Mouse (Mus musculus): ENCODE results near the gene AC170998.1. TPM values are rescaled to one million over a fixed set of nuclear protein-coding genes. Genes with fewer than 3 reads are reported as not detected.
"Not testable (repeated sequence)": the region's sequence is repeated elsewhere in the genome, so short reads cannot be mapped to it uniquely, and the experiment has no call there.

Gene AC170998.1
- total RNA-seq, 2 experiments from 2014 or later: 2.7 to 5.5 TPM

GRCm38 (mm10) chr17:28745773-28746172 lies 19.9 kb downstream of the AC170998.1 start:
- H3K4me3 ChIP-seq: no peak overlapping the region

GRCm38 (mm10) chr17:28748001-28748400 lies 22.1 kb downstream of the AC170998.1 start:
- no peak for DNase-seq (ENCODE audit: low spot score in 2 of 2)
- H3K4me3 ChIP-seq: no peak overlapping the region
- no peak overlapping the region for H3K27ac ChIP-seq

More at GRCm38 (mm10) chr17:28745773-28746172, 19.9 kb downstream of the AC170998.1 start:
- no peak overlapping the region for H3K27ac ChIP-seq
- no peak for TF ChIP-seq CTCF (conservative IDR thresholded peaks at IDR 0.05)
- DNase-seq (ENCODE audit: low spot score in 2 of 2): no peak

GRCm38 (mm10) chr17:28750580-28750979 lies 24.7 kb downstream of the AC170998.1 start:
- Histone ChIP-seq H3K27ac (no peak overlapping the region), H3K4me3 (no peak overlapping the region)
- DNase-seq (ENCODE audit: low spot score in 2 of 2): no peak
- TF ChIP-seq CTCF (conservative IDR thresholded peaks at IDR 0.05): no peak

More at GRCm38 (mm10) chr17:28748001-28748400, 22.1 kb downstream of the AC170998.1 start:
- no peak for TF ChIP-seq CTCF (conservative IDR thresholded peaks at IDR 0.05)

GRCm38 (mm10) chr17:28756447-28756846 lies 30.6 kb downstream of the AC170998.1 start:
- TF ChIP-seq CTCF (conservative IDR thresholded peaks at IDR 0.05): no peak
- DNase-seq (ENCODE audit: low spot score in 2 of 2): no peak
- Histone ChIP-seq H3K27ac (no peak overlapping the region), H3K4me3 (no peak overlapping the region)

- Histone ChIP-seq H3K27ac (no peak overlapping the region), H3K4me3 (no peak overlapping the region)
- no peak for TF ChIP-seq CTCF (conservative IDR thresholded peaks at IDR 0.05)
- no peak for DNase-seq (ENCODE audit: low spot score in 2 of 2)
Measured at GRCm38 (mm10) chr17:28757470-28757869, 31.6 kb downstream of the AC170998.1 start.

- DNase-seq (ENCODE audit: low spot score in 2 of 2): no peak
- no peak overlapping the region for H3K27ac ChIP-seq
- no peak for TF ChIP-seq CTCF (conservative IDR thresholded peaks at IDR 0.05)
Measured at GRCm38 (mm10) chr17:28760736-28761312, 34.9 kb downstream of the AC170998.1 start.

GRCm38 (mm10) chr17:28761871-28762270 lies 36.0 kb downstream of the AC170998.1 start:
- H3K4me3 ChIP-seq: no peak overlapping the region
- no peak overlapping the region for H3K27ac ChIP-seq
- peak; percentile 94 for TF ChIP-seq CTCF (conservative IDR thresholded peaks at IDR 0.05)
- DNase-seq (ENCODE audit: low spot score in 2 of 2): peak; percentile 39 to 77

More at GRCm38 (mm10) chr17:28760736-28761312, 34.9 kb downstream of the AC170998.1 start:
- no peak overlapping the region for H3K4me3 ChIP-seq

GRCm38 (mm10) chr17:28766203-28766602 lies 40.3 kb downstream of the AC170998.1 start:
- no peak overlapping the region for H3K27ac ChIP-seq
- no peak overlapping the region for H3K4me3 ChIP-seq
- no peak for DNase-seq (ENCODE audit: low spot score in 2 of 2)
- TF ChIP-seq CTCF (conservative IDR thresholded peaks at IDR 0.05): no peak

GRCm38 (mm10) chr17:28766781-28767515 lies 41.1 kb downstream of the AC170998.1 start:
- H3K4me3 ChIP-seq: no peak overlapping the region
- H3K27ac ChIP-seq: no peak overlapping the region
- DNase-seq (ENCODE audit: low spot score in 2 of 2): no peak
- TF ChIP-seq CTCF (conservative IDR thresholded peaks at IDR 0.05): no peak

GRCm38 (mm10) chr17:28769121-28769874 lies 43.4 kb downstream of the AC170998.1 start, which contains the start of gene Mapk13:
TSS of gene Mapk13 (plus strand) at chr17:28769297.
- H3K27ac ChIP-seq: no peak within 1 kb of the TSS
- peak within 1 kb of the TSS; percentile 33; the same call in 1 of the 2 replicates for H3K4me3 ChIP-seq
- DNase-seq (ENCODE audit: low spot score in 2 of 2): no peak
- TF ChIP-seq CTCF (conservative IDR thresholded peaks at IDR 0.05): no peak

- no peak overlapping the region for H3K27ac ChIP-seq
- no peak for DNase-seq (ENCODE audit: low spot score in 2 of 2)
- peak overlapping the region; percentile 33; the same call in 1 of the 2 replicates for H3K4me3 ChIP-seq
- no peak for TF ChIP-seq CTCF (conservative IDR thresholded peaks at IDR 0.05)
Measured at GRCm38 (mm10) chr17:28769875-28770421, 44.1 kb downstream of the AC170998.1 start.

GRCm38 (mm10) chr17:28771289-28771688 lies 45.4 kb downstream of the AC170998.1 start:
- Histone ChIP-seq H3K27ac (no peak overlapping the region), H3K4me3 (no peak overlapping the region)
- no peak for DNase-seq (ENCODE audit: low spot score in 2 of 2)
- no peak for TF ChIP-seq CTCF (conservative IDR thresholded peaks at IDR 0.05)

GRCm38 (mm10) chr17:28774303-28774702 lies 48.4 kb downstream of the AC170998.1 start:
- not testable (repeated sequence) for H3K27ac ChIP-seq; H3K4me3 ChIP-seq; DNase-seq (ENCODE audit: low spot score in 2 of 2)
- TF ChIP-seq CTCF (conservative IDR thresholded peaks at IDR 0.05): peak; percentile 30
